Mouse (Mus musculus) left cerebral cortex, adult 11 months (tissue): Measurements from ENCODE around the gene Fig4.

ENCODE experiments used
- DNase-seq: peaks from one replicate; pipeline ENCODE4 v3.0.0; 2022; ENCODE audit warnings: low spot score

The Fig4 gene

GRCm38 (mm10) chr10:41214083-41214482, 89.0 kb downstream of the Fig4 start:
- no peak for DNase-seq

- no peak for DNase-seq
Measured at GRCm38 (mm10) chr10:41209538-41209937, 93.5 kb downstream of the Fig4 start.

- DNase-seq, result no peak
Measured at GRCm38 (mm10) chr10:41208860-41209377, 94.1 kb downstream of the Fig4 start.

- no peak for DNase-seq
Measured at GRCm38 (mm10) chr10:41205647-41206046, 97.4 kb downstream of the Fig4 start.

GRCm38 (mm10) chr10:41204637-41205315, 98.3 kb downstream of the Fig4 start:
- DNase-seq, result no peak

GRCm38 (mm10) chr10:41204191-41204590, 98.9 kb downstream of the Fig4 start:
- DNase-seq, result no peak

GRCm38 (mm10) chr10:41198719-41199118, 104.3 kb downstream of the Fig4 start:
- no peak for DNase-seq

GRCm38 (mm10) chr10:41197788-41198187, 105.3 kb downstream of the Fig4 start:
- no peak for DNase-seq

GRCm38 (mm10) chr10:41196295-41196694, 106.8 kb downstream of the Fig4 start:
- no peak for DNase-seq

- no peak for DNase-seq
Measured at GRCm38 (mm10) chr10:41189392-41189791, 113.7 kb downstream of the Fig4 start.

- no peak for DNase-seq
Measured at GRCm38 (mm10) chr10:41183975-41184374, 119.1 kb downstream of the Fig4 start.

GRCm38 (mm10) chr10:41182644-41183043, 120.4 kb downstream of the Fig4 start:
- no peak for DNase-seq

GRCm38 (mm10) chr10:41166141-41166540, 136.9 kb downstream of the Fig4 start:
- DNase-seq, result no peak

GRCm38 (mm10) chr10:41163108-41163507, 140.0 kb downstream of the Fig4 start:
- no peak for DNase-seq

GRCm38 (mm10) chr10:41157296-41157695, 145.8 kb downstream of the Fig4 start:
- no peak for DNase-seq

GRCm38 (mm10) chr10:41156693-41157092, 146.4 kb downstream of the Fig4 start:
- DNase-seq, result no peak

- DNase-seq, result no peak
Measured at GRCm38 (mm10) chr10:41153229-41153750, 149.8 kb downstream of the Fig4 start.

GRCm38 (mm10) chr10:41151901-41152300, 151.2 kb downstream of the Fig4 start:
- DNase-seq, result no peak

GRCm38 (mm10) chr10:41151441-41151840, 151.6 kb downstream of the Fig4 start:
- DNase-seq, result no peak

- no peak for DNase-seq
Measured at GRCm38 (mm10) chr10:41151021-41151420, 152.0 kb downstream of the Fig4 start.

- DNase-seq, result no peak
Measured at GRCm38 (mm10) chr10:41150496-41150895, 152.6 kb downstream of the Fig4 start.

GRCm38 (mm10) chr10:41149307-41149706, 153.8 kb downstream of the Fig4 start:
- DNase-seq, result no peak

- DNase-seq, result no peak
Measured at GRCm38 (mm10) chr10:41146141-41146540, 156.9 kb downstream of the Fig4 start.
